ENCODE assay signal across 8 mouse cellular contexts in the genomic region with DNA sequence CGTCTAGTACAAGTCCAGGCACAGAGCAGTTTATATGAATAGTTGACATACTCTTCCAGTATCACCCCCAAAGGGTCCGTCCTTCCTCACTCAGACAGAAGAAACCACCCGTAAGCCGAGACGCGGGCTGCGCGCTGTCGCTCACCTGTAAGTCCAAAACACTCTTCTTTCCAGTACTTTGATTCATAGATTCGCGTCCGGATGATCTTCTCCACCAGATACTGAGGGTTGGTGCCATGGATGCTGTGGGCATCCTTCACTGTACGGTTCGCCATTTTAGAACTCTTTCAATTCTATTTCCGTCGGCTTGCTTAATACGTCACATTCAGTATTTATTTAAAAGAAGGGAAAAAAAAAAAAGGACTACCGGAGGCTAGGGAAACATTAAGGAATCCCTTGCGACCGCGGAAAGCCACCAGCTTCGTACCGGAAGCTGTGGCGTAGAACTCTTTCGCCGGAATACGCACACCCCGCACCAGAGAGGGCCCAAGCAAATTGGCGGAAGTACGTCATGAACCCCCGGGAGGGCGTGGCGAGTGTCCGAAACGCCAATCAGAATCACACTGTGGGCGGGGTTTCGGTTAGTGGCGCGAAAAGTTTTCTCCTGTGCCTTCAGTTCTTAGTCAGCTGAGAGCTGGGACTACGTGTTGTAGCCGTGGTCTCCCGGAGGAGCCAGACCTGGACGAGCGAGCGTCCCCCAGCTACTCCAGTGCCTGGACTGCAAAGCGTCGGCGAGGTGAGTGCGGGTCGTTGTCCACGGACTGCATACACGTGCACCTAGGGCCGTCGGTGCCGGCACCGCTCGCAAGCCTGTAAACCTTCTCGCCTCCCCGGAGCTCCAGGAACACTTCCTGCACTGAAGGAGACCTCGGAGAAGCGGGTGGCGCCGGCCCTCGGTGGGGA. TPM values are rescaled to one million over a fixed set of nuclear protein-coding genes. Genes with fewer than 3 reads are reported as not detected.
DNase-seq lines count a peak whose midpoint lies in the region; ATAC-seq and TF ChIP-seq lines count a peak whose summit lies in the region.

A gene (minus strand): TSS at position 497 of the 903 bp plus-strand sequence.
A gene (plus strand): TSS at position 584 of the 903 bp plus-strand sequence.

- TF ChIP-seq POLR2A in ES-Bruce4 (IDR thresholded peaks at IDR 0.05; ENCODE audit: insufficient read depth, low read length), result peak; percentile 98

- TF ChIP-seq CTCF in ES-Bruce4 (IDR thresholded peaks at IDR 0.05; ENCODE audit: low read depth, low read length), result no peak
- TF ChIP-seq CTCF in liver, postnatal 0 days (IDR thresholded peaks at IDR 0.05; ENCODE audit: low read depth), result no peak

- intact Hi-C loops in heart, postnatal 10 days (cut with DNase I), result no loop called here

- no peaks in the 10 kb centered on the region for H3K9me3 ChIP-seq in ES-Bruce4 (replicated peaks; ENCODE audit: control insufficient read depth, insufficient read depth, low read length, poor library complexity, severe bottlenecking)
- H3K9me3 ChIP-seq in forebrain, embryonic 13.5 days (replicated peaks), result no peaks in the 10 kb centered on the region
- no peaks in the 10 kb centered on the region for H3K9me3 ChIP-seq in liver, postnatal 0 days (ENCODE audit: low read length)
- no peaks in the 10 kb centered on the region for H3K9me3 ChIP-seq in neural tube, embryonic 14.5 days (ENCODE audit: control insufficient read depth, low read length)

- no peaks in the 10 kb centered on the region for H3K4me1 ChIP-seq in ES-Bruce4 (ENCODE audit: control insufficient read depth, insufficient read depth, low read length)
- peaks cover 28% of the 10 kb centered on the region for H3K4me1 ChIP-seq in forebrain, embryonic 13.5 days
- H3K4me1 ChIP-seq in liver, postnatal 0 days (ENCODE audit: insufficient read depth), result peaks cover 12% of the 10 kb centered on the region
- H3K4me1 ChIP-seq in neural tube, embryonic 14.5 days (ENCODE audit: control insufficient read depth, insufficient read depth, low read length), result peaks cover 15% of the 10 kb centered on the region; the same call in 1 of the 2 replicates

- peak within 1 kb of the TSS; percentile 78 for H3K4me2 ChIP-seq in forebrain, embryonic 13.5 days
- peak within 1 kb of the TSS; percentile 89 for H3K4me2 ChIP-seq in liver, postnatal 0 days (ENCODE audit: low read depth, low read length)
- peak within 1 kb of the TSS; percentile 91 for H3K4me2 ChIP-seq in neural tube, embryonic 14.5 days (ENCODE audit: low read depth, low read length)

- H3K27me3 ChIP-seq in ES-Bruce4 (ENCODE audit: control insufficient read depth, insufficient read depth, low read length, poor library complexity, severe bottlenecking), result no peaks in the 10 kb centered on the region
- no peaks in the 10 kb centered on the region for H3K27me3 ChIP-seq in forebrain, embryonic 13.5 days
- no peaks in the 10 kb centered on the region for H3K27me3 ChIP-seq in liver, postnatal 0 days (ENCODE audit: insufficient read depth, low read length)
- H3K27me3 ChIP-seq in neural tube, embryonic 14.5 days (ENCODE audit: control insufficient read depth, insufficient read depth, low read length), result no peaks in the 10 kb centered on the region

- DNase-seq in heart, postnatal 10 days, result peak; percentile 98 to 99
- DNase-seq in large intestine, adult 2 months (ENCODE audit: low read depth, low spot score), result peak; percentile 93
- DNase-seq in liver, postnatal 0 days, result peak; percentile 99
- peak; percentile 99 for DNase-seq in testis, postnatal 10 days (ENCODE audit: low spot score)

- TF ChIP-seq EP300 in ES-Bruce4 (IDR thresholded peaks at IDR 0.05; ENCODE audit: insufficient read depth, low read depth, low read length), result 0 out of 2 replicates have a peak, but pooled peaks have one; percentile 5
- peak; percentile 57 for TF ChIP-seq EP300 in liver, postnatal 0 days (IDR thresholded peaks at IDR 0.05; ENCODE audit: low read depth)

- under 1% methylated on average over 64 of the region's 64 CpGs for WGBS in forebrain, embryonic 13.5 days
- under 1% methylated on average over 64 of the region's 64 CpGs for WGBS in large intestine, adult 2 months
- under 1% methylated on average over 64 of the region's 64 CpGs for WGBS in liver, postnatal 0 days (ENCODE audit: insufficient replicate concordance)
- under 1% methylated on average over 64 of the region's 64 CpGs for WGBS in neural tube, embryonic 14.5 days

- H3K4me3 ChIP-seq in ES-Bruce4 (ENCODE audit: low read depth, low read length), result peak within 1 kb of the TSS; percentile 99
- peak within 1 kb of the TSS; percentile 94 for H3K4me3 ChIP-seq in forebrain, embryonic 13.5 days
- peak within 1 kb of the TSS; percentile 82 for H3K4me3 ChIP-seq in liver, postnatal 0 days (ENCODE audit: low read depth, low read length)
- peak within 1 kb of the TSS; percentile 83 for H3K4me3 ChIP-seq in neural tube, embryonic 14.5 days (ENCODE audit: low read depth, low read length)

- peaks cover 20% of the 10 kb centered on the region for H3K36me3 ChIP-seq in ES-Bruce4 (ENCODE audit: control insufficient read depth, insufficient read depth, low read length, poor library complexity, severe bottlenecking)
- peaks cover 17% of the 10 kb centered on the region for H3K36me3 ChIP-seq in forebrain, embryonic 13.5 days (ENCODE audit: poor library complexity, severe bottlenecking)
- H3K36me3 ChIP-seq in liver, postnatal 0 days (replicated peaks; ENCODE audit: insufficient read depth, low read length), result peaks cover 17% of the 10 kb centered on the region
- H3K36me3 ChIP-seq in neural tube, embryonic 14.5 days (ENCODE audit: control insufficient read depth, insufficient read depth, low read length), result peaks cover 20% of the 10 kb centered on the region

- peak within 1 kb of the TSS; percentile 86 for H3K9ac ChIP-seq in ES-Bruce4 (ENCODE audit: low read depth, poor library complexity, severe bottlenecking)
- H3K9ac ChIP-seq in forebrain, embryonic 13.5 days, result peak within 1 kb of the TSS; percentile 83
- peak within 1 kb of the TSS; percentile 82 for H3K9ac ChIP-seq in liver, postnatal 0 days (replicated peaks)
- H3K9ac ChIP-seq in neural tube, embryonic 14.5 days (replicated peaks; ENCODE audit: low read depth, low read length), result peak within 1 kb of the TSS; percentile 63

- peak; percentile 98 for ATAC-seq in cerebellum, adult (ENCODE audit: insufficient number of reproducible peaks, low FRiP score, low TSS enrichment)
- peak; percentile 99 for ATAC-seq in forebrain, embryonic 13.5 days
- peak; percentile 98 for ATAC-seq in liver, postnatal 0 days
- ATAC-seq in neural tube, embryonic 14.5 days (ENCODE audit: low read depth), result peak; percentile 99

- H3K27ac ChIP-seq in ES-Bruce4 (ENCODE audit: insufficient read depth, low read length), result peak within 1 kb of the TSS; percentile 76
- H3K27ac ChIP-seq in forebrain, embryonic 13.5 days, result peak within 1 kb of the TSS; percentile 70
- peak within 1 kb of the TSS; percentile 75 for H3K27ac ChIP-seq in liver, postnatal 0 days (ENCODE audit: low read depth)
- H3K27ac ChIP-seq in neural tube, embryonic 14.5 days (ENCODE audit: low read depth, low read length), result peak within 1 kb of the TSS; percentile 70

RNA-seq across cellular contexts. Expression of the first gene that starts in this region (rescaled TPM):
- 119 and 121 TPM in 2 replicates for polyA plus RNA-seq in ES-Bruce4 (2011; ENCODE audit: insufficient read depth, insufficient read length, low read depth, missing spikeins)
- 112 and 114 TPM in 2 replicates for polyA plus RNA-seq in forebrain, embryonic 13.5 days (2015; fragmentation: Nextera tagmentation; extraction: Ambion mirVana)
- 10 to 100 TPM; 28.6 to 28.8 TPM for total RNA-seq in heart, postnatal 10 days (2021)
- polyA plus RNA-seq in large intestine, adult 2 months (2012; rRNA removed), result 6.3 and 7.3 TPM in 2 replicates
- 22.9 and 23.8 TPM in 2 replicates for polyA plus RNA-seq in liver, postnatal 0 days (2015; fragmentation: Nextera tagmentation; extraction: Ambion mirVana)
- 78.9 and 82.5 TPM in 2 replicates for polyA plus RNA-seq in neural tube, embryonic 14.5 days (2014; fragmentation: Nextera tagmentation; extraction: Ambion mirVana)

RNA-seq across cellular contexts. Expression of the second gene that starts in this region (rescaled TPM):
- polyA plus RNA-seq in ES-Bruce4 (2011; ENCODE audit: insufficient read depth, insufficient read length, low read depth, missing spikeins), result 69.3 and 71.1 TPM in 2 replicates
- 6.6 and 8.1 TPM in 2 replicates for polyA plus RNA-seq in forebrain, embryonic 13.5 days (2015; fragmentation: Nextera tagmentation; extraction: Ambion mirVana)
- total RNA-seq in heart, postnatal 10 days (2021), result 1 to 10 TPM in 1 of 2 experiments, under 1 TPM in 1; 0.96 to 1.3 TPM
- polyA plus RNA-seq in large intestine, adult 2 months (2012; rRNA removed), result 2.3 TPM in 2 replicates
- 6.1 and 8.2 TPM in 2 replicates for polyA plus RNA-seq in liver, postnatal 0 days (2015; fragmentation: Nextera tagmentation; extraction: Ambion mirVana)
- 2.0 and 2.1 TPM in 2 replicates for polyA plus RNA-seq in neural tube, embryonic 14.5 days (2014; fragmentation: Nextera tagmentation; extraction: Ambion mirVana)

Comparison
In these comparisons a context has a peak if more than half of its experiments do, and no peak if none do; other contexts are left out.
1. Peak in every context shown above with its lines: DNase-seq, ATAC-seq, H3K4me3 ChIP-seq and H3K27ac ChIP-seq.